Mouse (Mus musculus) sigmoid colon, adult 10 weeks (tissue): ENCODE measurements around the gene Srpx. TPM values are rescaled to one million over a fixed set of nuclear protein-coding genes. Genes with fewer than 3 reads are reported as not detected.

Experiments
- polyA plus RNA-seq: library from polyadenylated mRNA; stranded (reverse); fragments of 350-450 nt; fragmentation: Illumina TruSeq; extraction: RNeasy Lipid Tissue Mini Kit (QIAGEN cat#74804); gene quantifications from one replicate; pipeline ENCODE4 v1.2.3, GENCODE M21; 2014; ENCODE audit warnings: low read depth, low replicate concordance

Srpx gene
- 7.8 TPM for polyA plus RNA-seq

GRCm38 (mm10) chrX:10117065-10117719 lies at the start of gene Srpx:
TSS of gene Srpx (minus strand) at chrX:10117709.

Other genes starting within 250 kb of the Srpx start
- gene Sytl5, start 232.1 kb downstream of the Srpx start, polyA plus RNA-seq: 1.5 TPM
- 22.6 TPM for gene Rpgr, start 99.2 kb upstream of the Srpx start, polyA plus RNA-seq
- gene Otc, start 134.6 kb upstream of the Srpx start, polyA plus RNA-seq: 40.2 TPM